Mouse (Mus musculus) left cerebral cortex, adult 11 months (tissue): Measurements from ENCODE around the gene Bcl2l14.

Experiments
- DNase-seq: peaks from one replicate; pipeline ENCODE4 v3.0.0; 2022; ENCODE audit warnings: low spot score

Gene Bcl2l14

DNA sequence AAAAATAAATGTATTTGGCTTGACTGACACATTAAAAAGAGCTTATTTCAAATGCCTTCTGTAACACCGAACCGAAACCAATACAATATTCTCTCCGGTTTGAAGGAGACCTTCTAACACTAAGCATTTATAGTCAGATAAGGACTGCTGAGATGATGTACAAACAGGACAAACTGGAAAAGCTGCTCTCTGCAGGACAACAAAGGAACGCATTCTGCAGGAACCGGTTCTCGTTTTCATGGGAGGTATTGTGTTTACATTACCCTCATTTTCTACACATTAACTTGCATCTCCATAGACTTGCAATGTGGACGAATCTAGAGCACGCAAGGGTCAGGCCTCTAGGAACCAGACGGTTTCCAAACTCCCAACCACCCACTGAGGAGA is 7.6 kb downstream of the Bcl2l14 start:
- no peak for DNase-seq

- DNase-seq = no peak
These were observed 11.1 kb downstream of the Bcl2l14 start for GRCm38 (mm10) chr6:134407226-134407625.

DNA sequence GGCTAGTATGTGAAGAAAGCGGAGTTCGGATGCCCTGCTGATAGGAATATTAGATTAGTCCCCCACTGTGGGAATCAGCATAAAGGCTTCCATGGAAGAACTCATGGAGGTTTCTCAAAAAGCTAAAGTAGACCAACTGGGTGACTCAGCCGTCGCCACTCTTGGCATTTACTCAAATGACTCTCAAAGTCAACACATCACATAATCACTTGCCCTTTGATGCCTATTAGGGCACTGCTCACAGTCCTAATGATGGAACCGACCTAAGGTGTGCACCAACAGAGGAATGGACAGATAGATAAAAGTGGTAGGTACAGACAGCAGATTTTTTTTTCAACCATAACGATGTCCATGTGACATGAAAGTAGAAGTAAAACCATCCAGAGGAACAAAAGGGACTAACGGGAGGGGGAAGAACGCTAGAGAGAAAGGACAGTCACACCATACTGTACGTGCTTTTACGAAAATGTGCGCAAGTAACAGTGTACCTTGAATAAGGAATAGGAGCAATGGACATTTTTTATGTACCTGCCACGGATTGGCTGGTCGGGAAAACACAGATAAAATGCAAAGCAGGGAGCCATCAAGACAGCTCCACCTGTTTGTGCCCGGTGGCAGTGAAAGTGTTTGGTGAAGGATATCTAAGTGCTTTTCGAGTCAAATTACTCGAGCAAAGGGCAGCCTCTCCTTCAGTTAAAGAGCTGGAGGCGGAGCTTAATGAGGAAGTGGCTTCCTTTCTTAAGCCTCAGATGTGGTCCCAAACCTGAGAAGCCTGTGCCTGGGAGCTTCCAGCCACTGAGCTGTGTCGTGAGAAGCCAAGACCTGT is 17.8 kb downstream of the Bcl2l14 start:
- DNase-seq = no peak

DNA sequence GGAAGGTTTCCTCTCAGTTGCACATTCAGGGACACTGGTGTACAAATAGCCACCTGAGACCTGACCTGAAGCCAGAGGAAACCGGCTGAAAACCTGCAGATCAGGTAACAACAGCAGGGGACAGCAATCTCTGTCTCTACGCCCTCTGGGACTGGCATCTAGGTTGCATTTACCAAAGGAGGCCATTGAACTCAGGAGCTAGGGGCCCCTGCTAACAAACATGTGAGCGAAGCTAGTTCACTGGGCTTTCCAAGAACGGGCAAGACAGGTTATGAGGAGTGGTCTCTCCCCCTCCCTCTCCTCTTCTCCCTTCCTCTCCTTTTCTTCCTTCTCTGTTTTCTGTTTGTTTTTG is 18.4 kb downstream of the Bcl2l14 start:
- DNase-seq = no peak

DNA sequence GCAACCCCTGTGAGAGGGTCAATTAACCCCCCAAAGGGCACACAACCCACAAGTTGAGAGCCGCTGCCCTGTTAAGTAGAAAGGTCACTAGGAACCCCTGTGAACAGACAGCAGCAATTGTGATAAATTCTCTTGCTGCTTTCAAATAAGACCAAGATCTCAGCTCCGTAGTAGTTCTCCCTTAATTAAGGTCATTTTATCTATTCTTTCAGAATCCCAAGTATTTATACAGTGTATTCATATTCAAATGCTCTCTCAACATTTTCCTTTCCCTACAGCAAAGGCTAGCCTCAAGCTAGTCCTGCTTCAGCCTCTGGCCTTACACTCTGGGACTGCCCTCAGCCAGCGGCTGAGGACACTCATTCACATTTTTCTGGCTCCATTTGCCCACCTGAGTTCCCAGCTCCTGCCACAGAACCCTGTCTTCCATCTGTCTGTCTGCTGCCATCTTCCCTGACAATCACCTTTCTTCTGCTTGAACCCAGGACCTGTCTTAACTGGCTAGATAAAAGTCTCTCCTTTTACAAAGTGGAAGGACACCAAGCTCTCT is 20.5 kb downstream of the Bcl2l14 start:
- no peak for DNase-seq

DNA sequence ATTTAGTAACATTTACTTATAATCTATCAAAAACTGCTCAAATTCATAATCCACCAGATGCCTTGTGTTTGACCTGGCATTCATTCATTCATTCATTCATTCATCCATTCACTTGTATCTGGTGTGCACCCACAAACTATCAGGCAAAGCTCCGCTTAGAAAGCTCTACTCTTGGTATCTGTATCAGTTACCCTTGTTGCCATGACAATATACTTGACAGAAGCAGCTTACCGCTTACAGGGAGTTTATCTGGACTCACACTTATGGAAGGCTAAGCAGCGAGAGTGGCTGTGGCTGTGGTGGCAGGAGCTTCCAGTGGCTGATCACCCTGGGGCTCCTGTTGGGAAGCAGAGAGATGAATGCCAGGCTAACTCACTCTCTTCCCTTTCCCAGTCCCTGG is 21.8 kb downstream of the Bcl2l14 start:
- DNase-seq = no peak

GRCm38 (mm10) chr6:134420375-134420774 is 24.3 kb downstream of the Bcl2l14 start:
- no peak for DNase-seq

GRCm38 (mm10) chr6:134421921-134422320 is 25.8 kb downstream of the Bcl2l14 start:
- no peak for DNase-seq

DNA sequence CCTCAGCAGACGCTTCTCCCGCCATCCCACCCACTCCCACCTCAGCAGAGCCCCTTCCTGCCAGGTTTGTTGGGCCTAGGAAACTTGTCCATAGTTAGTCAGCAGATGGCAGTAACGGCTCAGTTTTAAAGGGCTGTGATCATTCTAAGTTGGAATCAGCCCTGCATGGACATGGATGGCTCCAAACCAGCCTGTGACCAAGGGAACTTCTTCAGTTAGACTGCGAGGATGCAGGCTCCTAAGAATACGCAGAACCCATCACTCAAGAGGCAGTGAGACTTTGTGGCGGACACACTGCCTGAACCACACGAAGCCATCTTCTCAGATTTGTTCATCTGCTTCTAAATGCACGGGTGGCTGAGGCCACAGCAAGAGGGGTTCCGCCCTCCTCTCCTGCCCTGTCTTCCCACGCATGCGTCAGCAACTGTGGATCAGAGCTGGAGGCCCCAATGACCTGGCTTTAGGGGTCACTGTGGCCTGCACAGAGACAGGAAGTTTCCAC is 29.1 kb downstream of the Bcl2l14 start:
- peak; percentile 47 for DNase-seq

DNA sequence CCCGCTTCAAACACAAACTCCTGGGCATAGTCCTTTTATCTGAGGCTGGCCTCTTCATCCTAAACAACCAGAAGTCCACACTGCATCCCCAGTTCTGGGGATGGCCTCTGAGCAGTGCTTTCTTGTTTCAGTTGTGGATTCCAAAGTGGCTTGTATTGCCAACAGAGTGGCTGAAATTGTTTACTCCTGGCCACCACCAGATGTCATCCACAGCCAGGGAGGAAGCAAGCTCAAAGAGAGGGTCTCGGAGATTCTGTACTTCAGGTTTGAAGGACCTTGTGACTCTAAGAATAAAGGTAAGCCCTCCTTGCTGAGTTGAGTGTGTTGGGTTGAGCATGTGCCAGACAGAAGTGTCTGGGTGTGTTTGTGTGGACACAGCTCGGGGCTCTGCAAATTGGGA is 31.0 kb downstream of the Bcl2l14 start:
- no peak for DNase-seq

DNA sequence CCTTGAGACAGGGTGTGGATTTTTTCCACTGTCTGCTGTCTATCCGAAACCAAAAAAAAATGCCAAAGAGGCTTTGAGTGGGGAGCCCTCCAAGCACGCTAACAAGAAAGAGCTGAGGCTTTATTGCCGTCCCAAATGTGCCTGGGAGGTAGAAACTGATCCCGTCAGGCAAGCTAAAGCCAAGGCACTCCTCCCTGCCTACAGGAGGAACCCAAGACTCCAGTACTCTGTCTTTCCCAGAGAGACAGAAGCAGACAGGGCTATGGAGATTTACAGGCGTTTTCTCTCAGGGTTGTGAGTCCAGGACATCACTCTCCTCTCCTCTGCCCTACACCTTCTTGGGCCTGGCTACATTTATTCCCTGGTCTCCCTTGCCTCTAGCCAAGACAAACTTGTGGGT is 32.3 kb downstream of the Bcl2l14 start:
- no peak for DNase-seq

- DNase-seq = no peak
These were observed 34.2 kb downstream of the Bcl2l14 start for GRCm38 (mm10) chr6:134430161-134430799.

GRCm38 (mm10) chr6:134431583-134431982 is 35.5 kb downstream of the Bcl2l14 start:
- no peak for DNase-seq

- no peak for DNase-seq
These were observed 37.2 kb downstream of the Bcl2l14 start for GRCm38 (mm10) chr6:134433281-134433680.

- DNase-seq = no peak
These were observed 37.9 kb downstream of the Bcl2l14 start for GRCm38 (mm10) chr6:134434044-134434443.

- DNase-seq = no peak
These were observed 38.8 kb downstream of the Bcl2l14 start for GRCm38 (mm10) chr6:134434866-134435390.

GRCm38 (mm10) chr6:134436955-134437354 is 40.8 kb downstream of the Bcl2l14 start:
- DNase-seq = no peak

DNA sequence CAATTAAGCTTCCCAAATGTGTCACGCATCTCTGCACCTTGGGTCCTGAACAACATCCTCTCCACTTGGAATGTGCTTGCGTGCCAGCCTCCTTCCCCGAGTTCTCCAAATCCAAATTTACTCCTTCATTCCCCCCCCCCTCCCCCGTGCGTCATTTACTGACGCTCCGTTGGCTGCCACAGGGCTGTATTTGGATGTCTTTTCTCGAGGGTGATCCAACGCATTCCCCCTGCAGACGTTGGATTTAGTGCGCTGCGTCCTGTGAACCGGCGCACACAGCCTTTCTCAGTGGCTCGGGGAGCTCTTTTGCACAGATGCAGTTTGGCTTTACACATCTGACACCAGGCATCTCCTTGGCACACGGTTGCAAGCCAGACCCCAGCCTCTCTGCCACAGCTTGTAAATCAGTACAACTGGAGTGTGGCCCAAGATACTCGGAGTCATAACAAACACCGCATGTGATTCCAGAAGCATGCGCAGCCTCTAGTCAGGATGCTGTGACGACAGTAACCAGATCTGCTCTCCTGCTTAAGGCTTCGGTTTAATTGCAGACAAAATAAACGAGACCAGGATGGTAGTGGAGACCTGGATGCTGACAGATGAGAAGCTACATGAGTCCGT is 43.4 kb downstream of the Bcl2l14 start:
- peak; percentile 29 for DNase-seq

DNA sequence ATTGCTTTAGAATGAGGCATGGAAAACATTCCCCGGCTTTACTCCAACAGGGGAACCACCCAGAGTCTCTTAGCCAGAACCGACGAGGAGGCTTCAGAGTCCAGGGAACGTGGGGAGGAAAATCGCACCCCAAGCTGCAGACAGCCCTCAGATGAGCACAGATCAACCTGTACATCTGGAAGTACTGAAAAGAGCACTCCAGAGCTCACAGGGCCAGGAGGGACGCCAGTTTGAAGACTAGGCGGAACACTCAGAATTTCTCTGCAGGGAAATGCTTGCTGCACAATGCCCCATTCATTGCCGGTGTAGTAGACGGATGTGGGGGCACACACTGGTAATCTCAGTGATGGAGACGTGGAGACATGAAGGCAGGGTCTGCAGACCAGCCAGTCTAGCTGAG is 43.9 kb downstream of the Bcl2l14 start:
- no peak for DNase-seq

DNA sequence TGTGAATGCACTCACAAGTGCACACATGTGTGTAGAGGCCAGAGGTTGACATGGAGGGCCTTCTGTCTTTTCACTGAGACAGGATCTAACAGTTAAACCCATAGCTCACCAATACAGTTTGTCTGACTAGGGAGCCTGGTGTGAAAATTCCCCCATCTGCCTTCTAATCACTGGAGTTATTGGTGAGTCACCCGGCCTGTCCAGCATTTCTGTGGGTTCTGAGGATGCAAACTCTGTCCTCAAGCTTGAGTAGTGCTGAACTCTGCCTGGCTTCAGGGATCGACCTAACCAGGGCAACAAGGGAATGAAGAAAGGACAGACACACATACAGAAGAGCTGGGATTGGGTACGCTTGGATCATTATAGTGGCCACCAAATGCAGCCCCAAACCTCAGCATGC is 45.6 kb downstream of the Bcl2l14 start:
- no peak for DNase-seq

DNA sequence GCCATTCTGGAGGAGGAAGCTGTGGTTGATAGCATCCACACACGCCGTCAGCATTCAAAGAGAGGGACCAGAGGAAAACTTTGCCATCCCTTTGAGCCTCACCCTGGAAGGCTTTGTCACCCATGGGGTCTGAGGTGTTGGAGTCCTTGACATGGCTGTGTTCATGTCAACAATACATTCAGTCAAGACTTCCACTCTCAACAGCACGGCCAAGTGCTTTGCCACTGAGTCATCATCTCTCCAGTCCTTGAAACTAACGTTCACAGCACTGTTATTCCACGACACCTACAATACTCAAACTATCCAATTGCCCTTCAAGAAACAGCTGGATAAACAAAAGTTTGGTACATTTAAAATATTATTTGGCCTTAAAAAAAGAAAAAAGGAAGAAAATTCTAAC is 46.1 kb downstream of the Bcl2l14 start:
- DNase-seq = no peak

- DNase-seq = no peak
These were observed 47.2 kb downstream of the Bcl2l14 start for GRCm38 (mm10) chr6:134443198-134443904.
